Mouse (Mus musculus): ENCODE data around the gene Cpe.

DNA sequence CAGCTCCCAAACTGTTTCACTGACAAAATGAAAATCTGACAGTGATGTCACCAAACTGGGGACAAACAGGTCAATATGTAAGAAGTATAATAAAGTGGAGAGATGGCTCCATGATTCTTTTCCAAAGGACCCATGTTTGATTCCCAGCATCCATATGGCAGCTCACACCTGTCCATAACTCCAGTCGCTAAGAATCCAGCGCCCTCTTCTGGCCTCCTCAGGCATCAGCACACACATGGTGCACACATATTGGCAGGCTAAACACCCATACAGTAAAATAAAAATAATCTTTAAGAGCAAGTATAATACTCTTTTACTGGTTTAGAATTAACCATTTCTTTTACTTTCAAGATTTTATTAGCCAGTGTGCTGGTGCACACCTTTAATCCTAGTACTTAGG lies 16.5 kb downstream of the Cpe start:
- TF ChIP-seq EP300 (IDR thresholded peaks at IDR 0.05; ENCODE audit: low read depth in 1 of 2, low read length in 2 of 2) (no peak), RAD21 (IDR thresholded peaks at IDR 0.05; ENCODE audit: low read depth, low read length) (no peak), CTCF (IDR thresholded peaks at IDR 0.05 in 2 of 3, conservative IDR thresholded peaks at IDR 0.05 in 1 of 3; ENCODE audit: control insufficient read depth in 1 of 3, insufficient read depth in 1 of 3, low read depth in 2 of 3, low read length in 3 of 3, poor library complexity in 1 of 3, severe bottlenecking in 1 of 3) (no peak; a peak in 1 of 6 replicates), HCFC1 (IDR thresholded peaks at IDR 0.05; ENCODE audit: low read depth, low read length) (no peak), MEF2A (IDR thresholded peaks at IDR 0.05; ENCODE audit: extremely low read depth, insufficient replicate concordance, low read depth, low read length, poor library complexity, severe bottlenecking) (no peak), TCF12 (IDR thresholded peaks at IDR 0.05; ENCODE audit: low read depth, low read length) (no peak), JUND (IDR thresholded peaks at IDR 0.05; ENCODE audit: low read depth, low read length) (no peak), ZKSCAN1 (IDR thresholded peaks at IDR 0.05; ENCODE audit: low read depth, low read length) (no peak)

All from MEL (cell line).